Comparison of ENCODE assay signal across 9 mouse cellular contexts in genomic region chr7:99555862-99556261, GRCm38 (mm10). TPM values are rescaled to one million over a fixed set of nuclear protein-coding genes. Genes with fewer than 3 reads are reported as not detected.
DNase-seq lines count a peak whose midpoint lies in the region; ATAC-seq and TF ChIP-seq lines count a peak whose summit lies in the region.
"Had no signal": no experiment of that assay in that cellular context is flagged by ENCODE, and none has a peak within 500 bp of the region (broad histone marks: within the 10 kb centered on the region; RNA-seq: fewer than 3 reads in every experiment).

No protein-coding gene starts in this region.

- H3K36me3 ChIP-seq in C2C12 (ENCODE audit: control insufficient read depth, insufficient read depth) (no peaks in the 10 kb centered on the region), MEL (ENCODE audit: control insufficient read depth in 1 of 2, insufficient read depth in 2 of 2, low read length in 2 of 2) (no peaks in the 10 kb centered on the region; a peak in 2 of 4 replicates)
- H3K36me3 ChIP-seq in kidney, postnatal 0 days (ENCODE audit: insufficient read depth, low read length): no peaks in the 10 kb centered on the region
- H3K36me3 ChIP-seq in liver, embryonic 13.5 days: peaks cover 19% of the 10 kb centered on the region

- H3K27me3 ChIP-seq in C2C12 (ENCODE audit: control insufficient read depth, insufficient read depth, insufficient read length) (no peaks in the 10 kb centered on the region), MEL (ENCODE audit: control insufficient read depth in 1 of 2, insufficient read depth in 2 of 2, low read length in 2 of 2) (no peaks in the 10 kb centered on the region)
- H3K27me3 ChIP-seq in kidney, postnatal 0 days (ENCODE audit: insufficient read depth, low read length): no peaks in the 10 kb centered on the region
- no peaks in the 10 kb centered on the region for H3K27me3 ChIP-seq in liver, embryonic 13.5 days

- 33% methylated on average over 6 of the region's 6 CpGs for WGBS in kidney, postnatal 0 days
- WGBS in liver, embryonic 13.5 days (ENCODE audit: insufficient replicate concordance): 45% methylated on average over 6 of the region's 6 CpGs

- no peaks in the 10 kb centered on the region for H3K79me2 ChIP-seq in C2C12 (ENCODE audit: control insufficient read depth, insufficient read depth)
- H3K79me2 ChIP-seq in MEL (ENCODE audit: control insufficient read depth, insufficient read depth, low read length, poor library complexity): peaks cover 2% of the 10 kb centered on the region

- peak; percentile 72 for ATAC-seq in granulocyte monocyte progenitor cell, adult 5-6 weeks (replicated peaks; ENCODE audit: poor library complexity, severe bottlenecking)
- ATAC-seq in kidney, postnatal 0 days (replicated peaks; ENCODE audit: low FRiP score, low read depth): 0 out of 2 replicates have a peak, but pooled peaks have one; percentile 27
- ATAC-seq in liver, embryonic 13.5 days (ENCODE audit: low read depth): 0 out of 2 replicates have a peak, but pooled peaks have one; percentile 42

- no peak overlapping the region for H3K4me2 ChIP-seq in kidney, postnatal 0 days (ENCODE audit: low read length)
- H3K4me2 ChIP-seq in liver, embryonic 13.5 days: no peak overlapping the region

- peak; percentile 38 for TF ChIP-seq RAD21 in MEL (IDR thresholded peaks at IDR 0.05; ENCODE audit: low read depth, low read length)

- no peak overlapping the region for H3ac ChIP-seq in C2C12 (ENCODE audit: control insufficient read depth, insufficient read length, low read depth)

- no peaks in the 10 kb centered on the region for H3K79me3 ChIP-seq in C2C12 (ENCODE audit: low read depth)

- H3K9me3 ChIP-seq in MEL (replicated peaks; ENCODE audit: insufficient read depth, low read length): no peaks in the 10 kb centered on the region
- no peaks in the 10 kb centered on the region for H3K9me3 ChIP-seq in kidney, postnatal 0 days (replicated peaks; ENCODE audit: low read length)
- H3K9me3 ChIP-seq in liver, embryonic 13.5 days (replicated peaks): no peaks in the 10 kb centered on the region

- TF ChIP-seq CTCF in C2C12 (IDR thresholded peaks at IDR 0.05; ENCODE audit: control insufficient read depth, insufficient read depth, insufficient read length) (peak; percentile 33), MEL (IDR thresholded peaks at IDR 0.05 in 2 of 3, conservative IDR thresholded peaks at IDR 0.05 in 1 of 3; ENCODE audit: control insufficient read depth in 1 of 3, insufficient read depth in 1 of 3, low read depth in 2 of 3, low read length in 3 of 3, poor library complexity in 1 of 3, severe bottlenecking in 1 of 3) (peak; percentile 15 to 51 (median 37); a peak in 4 of 6 replicates)
- peak; percentile 93 for TF ChIP-seq CTCF in kidney, postnatal 0 days (IDR thresholded peaks at IDR 0.05; ENCODE audit: low read depth)

- H3K9ac ChIP-seq in MEL (ENCODE audit: control insufficient read depth, low read depth, low read length, poor library complexity, severe bottlenecking): no peak overlapping the region
- H3K9ac ChIP-seq in kidney, postnatal 0 days (ENCODE audit: low read depth, low read length): no peak overlapping the region
- no peak overlapping the region for H3K9ac ChIP-seq in liver, embryonic 13.5 days

- no peak for TF ChIP-seq POLR2A in MEL (IDR thresholded peaks at IDR 0.05; ENCODE audit: control insufficient read depth in 1 of 2, insufficient read depth in 1 of 2, low read depth in 1 of 2, low read length in 2 of 2, poor library complexity in 1 of 2)

- H3K4me3 ChIP-seq in C2C12 (ENCODE audit: insufficient read depth, poor library complexity, severe bottlenecking): no peak overlapping the region
- no peak overlapping the region for H3K4me3 ChIP-seq in MEL (ENCODE audit: control insufficient read depth in 1 of 2, insufficient read depth in 1 of 2, low read depth in 2 of 2, low read length in 2 of 2)
- H3K4me3 ChIP-seq in kidney, postnatal 0 days (replicated peaks; ENCODE audit: low read depth, low read length): no peak overlapping the region
- H3K4me3 ChIP-seq in liver, embryonic 13.5 days (replicated peaks): no peak overlapping the region
- H3K4me3 ChIP-seq: erythroblast, embryonic 14.5 days had no signal

- no peaks in the 10 kb centered on the region for H3K4me1 ChIP-seq in MEL (ENCODE audit: control insufficient read depth in 1 of 2, insufficient read depth in 2 of 2, low read length in 2 of 2)
- peaks cover 24% of the 10 kb centered on the region for H3K4me1 ChIP-seq in kidney, postnatal 0 days (replicated peaks; ENCODE audit: insufficient read depth, low read length)
- peaks cover 52% of the 10 kb centered on the region for H3K4me1 ChIP-seq in liver, embryonic 13.5 days (replicated peaks)

- H3K27ac ChIP-seq in MEL (ENCODE audit: control insufficient read depth, low read depth, low read length): no peak overlapping the region
- no peak overlapping the region for H3K27ac ChIP-seq in kidney, postnatal 0 days
- no peak overlapping the region for H3K27ac ChIP-seq in liver, embryonic 13.5 days

- TF ChIP-seq EP300 in MEL (IDR thresholded peaks at IDR 0.05; ENCODE audit: low read depth in 1 of 2, low read length in 2 of 2): no peak

- DNase-seq in MEL (ENCODE audit: low read depth, low spot score): no peak
- peak; percentile 77 to 81 for DNase-seq in cerebellum, postnatal 10 days
- DNase-seq in kidney, postnatal 0 days (ENCODE audit: low spot score): peak; percentile 79
- DNase-seq in liver, embryonic 13.5 days: no peak
- peak; percentile 68 for DNase-seq in retina, postnatal 1 day
- DNase-seq in urinary bladder, postnatal 25 days (ENCODE audit: low spot score): peak; percentile 54

TF ChIP-seq in C2C12, 6 proteins besides CTCF, POLR2A, EP300 and RAD21:
- TF ChIP-seq MYOD1 (IDR thresholded peaks at IDR 0.05; ENCODE audit: control insufficient read depth, insufficient read length, low read depth) (no peak), MAX (IDR thresholded peaks at IDR 0.05) (no peak), MYOG (IDR thresholded peaks at IDR 0.05; ENCODE audit: control insufficient read depth, extremely low read depth, insufficient read length) (no peak), CEBPB (IDR thresholded peaks at IDR 0.05; ENCODE audit: low read depth) (no peak), USF1 (IDR thresholded peaks at IDR 0.05; ENCODE audit: low read depth) (no peak), FOSL1 (IDR thresholded peaks at IDR 0.05; ENCODE audit: insufficient read depth, low read length, poor library complexity, severe bottlenecking) (no peak)

TF ChIP-seq in MEL, 35 proteins besides CTCF, POLR2A, EP300 and RAD21:
- no peak for TF ChIP-seq USF1 (IDR thresholded peaks at IDR 0.05; ENCODE audit: low read depth, low read length)
- TF ChIP-seq POLR2AphosphoS5 (IDR thresholded peaks at IDR 0.05; ENCODE audit: borderline replicate concordance, low read depth, low read length): no peak
- no peak for TF ChIP-seq GABPA (IDR thresholded peaks at IDR 0.05; ENCODE audit: low read depth, low read length)
- no peak for TF ChIP-seq ZNF384 (IDR thresholded peaks at IDR 0.05; ENCODE audit: low read depth, low read length)
- peak; percentile 24; the same call in 1 of the 2 replicates for TF ChIP-seq ZC3H11A (IDR thresholded peaks at IDR 0.05; ENCODE audit: low read depth, low read length)
- TF ChIP-seq SMC3 (IDR thresholded peaks at IDR 0.05; ENCODE audit: low read depth, low read length): peak; percentile 38; the same call in 1 of the 2 replicates
- no peak for TF ChIP-seq CHD1 (IDR thresholded peaks at IDR 0.05; ENCODE audit: low read depth, low read length)
- no peak for TF ChIP-seq ZKSCAN1 (IDR thresholded peaks at IDR 0.05; ENCODE audit: low read depth, low read length)
- TF ChIP-seq GATA1 (IDR thresholded peaks at IDR 0.05; ENCODE audit: low read depth, low read length): no peak
- TF ChIP-seq ELF1 (IDR thresholded peaks at IDR 0.05; ENCODE audit: low read depth, low read length): no peak
- no peak for TF ChIP-seq HCFC1 (IDR thresholded peaks at IDR 0.05; ENCODE audit: low read depth, low read length)
- no peak for TF ChIP-seq MYB (IDR thresholded peaks at IDR 0.05; ENCODE audit: low read depth, low read length)
- no peak for TF ChIP-seq MAZ (IDR thresholded peaks at IDR 0.05; ENCODE audit: low read depth, low read length)
- TF ChIP-seq MEF2A (IDR thresholded peaks at IDR 0.05; ENCODE audit: extremely low read depth, insufficient replicate concordance, low read depth, low read length, poor library complexity, severe bottlenecking): no peak
- TF ChIP-seq BHLHE40 (IDR thresholded peaks at IDR 0.05; ENCODE audit: borderline replicate concordance, low read depth, low read length): no peak
- no peak for TF ChIP-seq NRF1 (IDR thresholded peaks at IDR 0.05; ENCODE audit: insufficient read depth, low read depth, low read length, poor library complexity, severe bottlenecking)
- no peak for TF ChIP-seq SIN3A (IDR thresholded peaks at IDR 0.05; ENCODE audit: low read length)
- TF ChIP-seq ZMIZ1 (IDR thresholded peaks at IDR 0.05; ENCODE audit: low read depth, low read length): no peak

RNA-seq across cellular contexts. Expression of gene Arrb1, which starts 20.6 kb away (rescaled TPM):
- polyA plus RNA-seq in C2C12 (2012; fragmentation: generic; extraction: Trizol) (10.3 TPM), MEL (2012; ENCODE audit: insufficient read depth in 1 of 2, insufficient read length in 2 of 2, low read depth in 1 of 2, low replicate concordance in 2 of 2, missing spikeins in 1 of 2) (10 to 100 TPM; 27.0 to 67.7 TPM)
- 44.3 and 62.7 TPM in 2 replicates for total RNA-seq in MEL (2012; rRNA removed)
- total RNA-seq in granulocyte monocyte progenitor cell, adult 5-6 weeks (2014; fragmentation: Nextera tagmentation): 35.3 and 40.1 TPM in 2 replicates
- total RNA-seq in granulocyte monocyte progenitor cell, adult 5-6 weeks (2017): 24.1 and 36.6 TPM in 2 replicates
- 6.6 and 7.6 TPM in 2 replicates for polyA plus RNA-seq in kidney, postnatal 0 days (2015; fragmentation: Nextera tagmentation; extraction: Ambion mirVana)
- polyA plus RNA-seq in liver, embryonic 13.5 days (2015; fragmentation: Nextera tagmentation; extraction: Ambion mirVana): 96.5 and 121 TPM in 2 replicates

Comparison
In these comparisons a context has a peak if more than half of its experiments do, and no peak if none do; other contexts are left out.
1. CTCF ChIP-seq: peak in every context shown above with its lines; median percentile 93 in kidney, postnatal 0 days; 37 in MEL; 33 in C2C12.
2. DNase-seq: peak in cerebellum, postnatal 10 days (2 of 2), kidney, postnatal 0 days (single experiment), retina, postnatal 1 day (single experiment) and urinary bladder, postnatal 25 days (single experiment); none in MEL (single experiment) and liver, embryonic 13.5 days (single experiment).
3. Peak in every context shown above with its lines, with median percentiles within 50 percentile points of each other: ATAC-seq.